Mouse (Mus musculus) G1E (cell line): ENCODE measurements at regions not wholly inside any gene's neighbourhood (a gene's known extent, or its start where the extent isn't known, plus 50 kb on each side); places are given as distances from the start of the nearest gene placed in this dataset.

Experiments used
- CTCF ChIP-seq: IDR thresholded peaks from 2 replicates; pipeline ENCODE4 v1.5.1; 2012; ENCODE audit warnings: low read depth, low read length, inconsistent platforms, mixed read lengths
- TAL1 ChIP-seq: conservative IDR thresholded peaks from 2 replicates; pipeline ENCODE4 v1.6.1; 2012; ENCODE audit warnings: low read depth, low read length, inconsistent platforms, mixed read lengths

GRCm38 (mm10) chr5:133550657-133551056, 548.9 kb upstream of the Castor2 start:
- TF ChIP-seq CTCF (no peak), TAL1 (no peak)
